ENCODE assay signal across 27 mouse cellular contexts in genomic region chr10:12488518-12488917, GRCm38 (mm10).
DNase-seq lines count a peak whose midpoint lies in the region; ATAC-seq and TF ChIP-seq lines count a peak whose summit lies in the region.
"Had no signal": no experiment of that assay in that cellular context is flagged by ENCODE, and none has a peak within 500 bp of the region (broad histone marks: within the 10 kb centered on the region; RNA-seq: fewer than 3 reads in every experiment).

No protein-coding gene starts in this region.

- DNase-seq in forebrain, embryonic 10.5 days (ENCODE audit: extremely low spot score, low spot score): no peak
- DNase-seq in limb, embryonic 14.5 days (ENCODE audit: low spot score): no peak
- no peak for DNase-seq in left cerebral cortex, postnatal 25 days (ENCODE audit: low spot score in 2 of 2)
- no peak for DNase-seq in testis, postnatal 14 days (ENCODE audit: low spot score)
- DNase-seq: adrenal gland, postnatal 25 days; cerebellum, adult 11-12 months; cerebellum, adult 9-11 months; gastrocnemius, postnatal 14 days; heart, postnatal 36 days; kidney, adult 9 months; kidney, postnatal 10 days; liver, embryonic 13.5 days; lung, adult 2 months; right cerebral cortex, postnatal 4 days; thymus, postnatal 4 days had no signal

- H3K4me1 ChIP-seq in forebrain, embryonic 10.5 days: peaks cover 19% of the 10 kb centered on the region
- H3K4me1 ChIP-seq in forebrain, embryonic 12.5 days: peaks cover 18% of the 10 kb centered on the region
- no peaks in the 10 kb centered on the region for H3K4me1 ChIP-seq in liver, embryonic 16.5 days (ENCODE audit: control insufficient read depth, low read depth, low read length)
- no peaks in the 10 kb centered on the region for H3K4me1 ChIP-seq in liver, embryonic 12.5 days
- 0 out of 2 replicates have a peak, but pooled peaks cover 6% of the 10 kb centered on the region for H3K4me1 ChIP-seq in intestine, embryonic 15.5 days (replicated peaks)
- peaks cover 12% of the 10 kb centered on the region for H3K4me1 ChIP-seq in limb, embryonic 14.5 days (ENCODE audit: control insufficient read depth, insufficient read depth, low read length)
- H3K4me1 ChIP-seq: liver, embryonic 13.5 days had no signal

- H3K27me3 ChIP-seq in forebrain, embryonic 10.5 days (ENCODE audit: poor library complexity, severe bottlenecking): no peaks in the 10 kb centered on the region
- H3K27me3 ChIP-seq in forebrain, embryonic 12.5 days: no peaks in the 10 kb centered on the region
- H3K27me3 ChIP-seq in liver, embryonic 16.5 days (ENCODE audit: control insufficient read depth, insufficient read depth, low read depth, low read length): no peaks in the 10 kb centered on the region
- H3K27me3 ChIP-seq in liver, embryonic 12.5 days (replicated peaks): no peaks in the 10 kb centered on the region
- no peaks in the 10 kb centered on the region for H3K27me3 ChIP-seq in intestine, embryonic 15.5 days (replicated peaks)
- no peaks in the 10 kb centered on the region for H3K27me3 ChIP-seq in limb, embryonic 14.5 days (ENCODE audit: control insufficient read depth, insufficient read depth, low read length)
- H3K27me3 ChIP-seq: embryonic facial prominence, embryonic 13.5 days; forebrain, embryonic 13.5 days; hindbrain, embryonic 12.5 days; liver, embryonic 13.5 days; neural tube, embryonic 12.5 days had no signal

- no peak overlapping the region for H3K4me2 ChIP-seq in forebrain, embryonic 12.5 days
- no peak overlapping the region for H3K4me2 ChIP-seq in liver, embryonic 16.5 days (ENCODE audit: low read depth, low read length)
- no peak overlapping the region for H3K4me2 ChIP-seq in liver, embryonic 12.5 days
- H3K4me2 ChIP-seq in intestine, embryonic 15.5 days (replicated peaks): no peak overlapping the region
- no peak overlapping the region for H3K4me2 ChIP-seq in limb, embryonic 14.5 days (replicated peaks; ENCODE audit: low read depth, low read length, severe bottlenecking)
- H3K4me2 ChIP-seq: embryonic facial prominence, embryonic 13.5 days; forebrain, embryonic 13.5 days; heart, embryonic 11.5 days; hindbrain, embryonic 12.5 days; liver, embryonic 13.5 days; midbrain, embryonic 11.5 days; neural tube, embryonic 12.5 days had no signal

- H3K27ac ChIP-seq in forebrain, embryonic 10.5 days: 0 out of 2 replicates have a peak overlapping the region, but pooled peaks have one; percentile 2
- H3K27ac ChIP-seq in forebrain, embryonic 12.5 days: no peak overlapping the region
- no peak overlapping the region for H3K27ac ChIP-seq in liver, embryonic 16.5 days (ENCODE audit: low read length)
- no peak overlapping the region for H3K27ac ChIP-seq in liver, embryonic 12.5 days
- H3K27ac ChIP-seq in intestine, embryonic 15.5 days: no peak overlapping the region
- H3K27ac ChIP-seq in limb, embryonic 14.5 days (replicated peaks; ENCODE audit: low read depth, low read length): 0 out of 2 replicates have a peak overlapping the region, but pooled peaks have one; percentile 3
- H3K27ac ChIP-seq: embryonic facial prominence, embryonic 13.5 days; forebrain, embryonic 13.5 days; hindbrain, embryonic 12.5 days; hindbrain, postnatal 0 days; liver, embryonic 13.5 days; neural tube, embryonic 12.5 days had no signal

- no peak overlapping the region for H3K4me3 ChIP-seq in forebrain, embryonic 10.5 days
- H3K4me3 ChIP-seq in forebrain, embryonic 12.5 days (replicated peaks): no peak overlapping the region
- no peak overlapping the region for H3K4me3 ChIP-seq in liver, embryonic 16.5 days (ENCODE audit: low read depth, low read length)
- H3K4me3 ChIP-seq in liver, embryonic 12.5 days: no peak overlapping the region
- no peak overlapping the region for H3K4me3 ChIP-seq in intestine, embryonic 15.5 days (replicated peaks)
- H3K4me3 ChIP-seq in limb, embryonic 14.5 days (replicated peaks; ENCODE audit: low read length): no peak overlapping the region
- H3K4me3 ChIP-seq: embryonic facial prominence, embryonic 13.5 days; forebrain, embryonic 13.5 days; hindbrain, embryonic 12.5 days; liver, embryonic 13.5 days; myocyte; neural tube, embryonic 12.5 days had no signal

- 84% methylated on average over 3 of the region's 3 CpGs for WGBS in forebrain, embryonic 10.5 days
- 93% methylated on average over 3 of the region's 3 CpGs for WGBS in forebrain, embryonic 12.5 days
- 53% methylated on average over 3 of the region's 3 CpGs for WGBS in liver, embryonic 16.5 days (ENCODE audit: insufficient replicate concordance)
- WGBS in liver, embryonic 12.5 days (ENCODE audit: insufficient replicate concordance): 64% methylated on average over 3 of the region's 3 CpGs
- WGBS in intestine, embryonic 15.5 days: 46% methylated on average over 3 of the region's 3 CpGs
- WGBS in limb, embryonic 14.5 days: 45% methylated on average over 3 of the region's 3 CpGs

- intact Hi-C loops in left cerebral cortex, postnatal 25 days (cut with DNase I): no loop called here

- H3K36me3 ChIP-seq in forebrain, embryonic 10.5 days (replicated peaks): no peaks in the 10 kb centered on the region
- no peaks in the 10 kb centered on the region for H3K36me3 ChIP-seq in forebrain, embryonic 12.5 days (replicated peaks)
- 0 out of 2 replicates have a peak, but pooled peaks cover 2% of the 10 kb centered on the region for H3K36me3 ChIP-seq in liver, embryonic 16.5 days (ENCODE audit: control insufficient read depth, insufficient read depth)
- no peaks in the 10 kb centered on the region for H3K36me3 ChIP-seq in liver, embryonic 12.5 days
- no peaks in the 10 kb centered on the region for H3K36me3 ChIP-seq in intestine, embryonic 15.5 days
- peaks cover 5% of the 10 kb centered on the region; the same call in 1 of the 2 replicates for H3K36me3 ChIP-seq in limb, embryonic 14.5 days (ENCODE audit: control insufficient read depth, insufficient read depth, low read length)
- H3K36me3 ChIP-seq: hindbrain, embryonic 12.5 days; liver, embryonic 13.5 days; neural tube, embryonic 12.5 days had no signal

- no peak overlapping the region for H3K9ac ChIP-seq in forebrain, embryonic 12.5 days
- no peak overlapping the region for H3K9ac ChIP-seq in liver, embryonic 16.5 days (ENCODE audit: low read depth, low read length)
- no peak overlapping the region for H3K9ac ChIP-seq in liver, embryonic 12.5 days
- H3K9ac ChIP-seq in intestine, embryonic 15.5 days: no peak overlapping the region
- H3K9ac ChIP-seq in limb, embryonic 14.5 days (ENCODE audit: low read depth, low read length, severe bottlenecking): no peak overlapping the region
- H3K9ac ChIP-seq: embryonic facial prominence, embryonic 13.5 days; forebrain, embryonic 13.5 days; hindbrain, embryonic 12.5 days; liver, embryonic 13.5 days; neural tube, embryonic 12.5 days had no signal

- TF ChIP-seq POLR2A in limb, embryonic 14.5 days (IDR thresholded peaks at IDR 0.05; ENCODE audit: borderline replicate concordance, extremely low read depth, insufficient read depth, insufficient read length): no peak

- no peaks in the 10 kb centered on the region for H3K9me3 ChIP-seq in forebrain, embryonic 10.5 days
- H3K9me3 ChIP-seq in forebrain, embryonic 12.5 days: no peaks in the 10 kb centered on the region
- H3K9me3 ChIP-seq in liver, embryonic 16.5 days (replicated peaks; ENCODE audit: control insufficient read depth, low read length): no peaks in the 10 kb centered on the region
- no peaks in the 10 kb centered on the region for H3K9me3 ChIP-seq in liver, embryonic 12.5 days (replicated peaks)
- H3K9me3 ChIP-seq in intestine, embryonic 15.5 days: no peaks in the 10 kb centered on the region
- no peaks in the 10 kb centered on the region for H3K9me3 ChIP-seq in limb, embryonic 14.5 days (ENCODE audit: control insufficient read depth, low read length)
- H3K9me3 ChIP-seq: embryonic facial prominence, embryonic 13.5 days; forebrain, embryonic 13.5 days; hindbrain, embryonic 12.5 days; liver, embryonic 13.5 days; neural tube, embryonic 12.5 days had no signal

- no peak for ATAC-seq in forebrain, embryonic 12.5 days (ENCODE audit: low FRiP score)
- ATAC-seq in liver, embryonic 16.5 days (ENCODE audit: low read depth): peak; percentile 30; the same call in 1 of the 2 replicates
- no peak for ATAC-seq in liver, embryonic 12.5 days
- ATAC-seq in intestine, embryonic 15.5 days: peak; percentile 87
- peak; percentile 25 for ATAC-seq in limb, embryonic 14.5 days (ENCODE audit: low FRiP score, low read depth)
- ATAC-seq: forebrain, embryonic 13.5 days; hindbrain, postnatal 0 days had no signal

Comparison
In these comparisons a context has a peak if more than half of its experiments do, and no peak if none do; other contexts are left out.
1. H3K27ac ChIP-seq: peak in forebrain, embryonic 10.5 days (single experiment) and limb, embryonic 14.5 days (single experiment); none in forebrain, embryonic 12.5 days (single experiment), liver, embryonic 16.5 days (single experiment), liver, embryonic 12.5 days (single experiment) and intestine, embryonic 15.5 days (single experiment).
2. ATAC-seq: peak in liver, embryonic 16.5 days (single experiment), intestine, embryonic 15.5 days (single experiment) and limb, embryonic 14.5 days (single experiment); none in forebrain, embryonic 12.5 days (single experiment) and liver, embryonic 12.5 days (single experiment).